Mouse (Mus musculus): ENCODE results near the gene Tepsin.

GRCm38 (mm10) chr11:120126845-120127244 is 28.3 kb upstream of the Tepsin start:
- TF ChIP-seq GATA1 (IDR thresholded peaks at IDR 0.05; ENCODE audit: low read length) (no peak), TAL1 (IDR thresholded peaks at IDR 0.05; ENCODE audit: low read length) (no peak)

Measured in erythroblast, embryonic 14.5 days (primary cell).